Mouse (Mus musculus): ENCODE data around the gene Kdr. TPM values are rescaled to one million over a fixed set of nuclear protein-coding genes. Genes with fewer than 3 reads are reported as not detected.

Kdr gene
- polyA plus RNA-seq, 1 experiment from 2014 or later: 25.5 TPM

Other genes with a start within 250 kb of the Kdr start
- gene Srd5a3, start 161.8 kb upstream of the Kdr start, polyA plus RNA-seq (2015; fragmentation: Nextera tagmentation; extraction: Ambion mirVana): 37.6 and 38.7 TPM in 2 replicates
- 82.1 and 87.6 TPM in 2 replicates for gene Tmem165, start 205.4 kb upstream of the Kdr start, polyA plus RNA-seq (2015; fragmentation: Nextera tagmentation; extraction: Ambion mirVana)

Data from intestine, embryonic 15.5 days (tissue).